27 mouse cellular contexts compared by ENCODE assay signal in the genomic region with DNA sequence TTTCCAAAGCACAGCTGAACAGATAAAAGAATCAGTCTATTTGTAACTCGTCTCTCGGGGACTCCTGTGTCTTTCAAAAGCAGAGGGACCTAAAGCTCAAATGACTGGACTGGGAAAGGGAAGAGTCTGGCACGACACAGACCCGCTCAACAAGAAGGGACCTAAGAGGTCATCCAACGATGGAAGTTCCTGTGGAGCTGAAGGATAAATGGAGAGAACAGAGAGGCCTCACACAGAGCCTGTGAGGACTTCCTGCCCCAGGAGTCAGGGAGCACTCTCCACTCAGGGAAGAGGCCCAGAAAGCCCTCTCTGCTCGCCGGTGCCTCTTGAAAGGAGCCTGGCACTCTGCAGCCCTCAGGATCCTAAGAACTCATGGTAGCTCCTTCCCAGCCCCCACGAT. TPM values are rescaled to one million over a fixed set of nuclear protein-coding genes. Genes with fewer than 3 reads are reported as not detected.
DNase-seq lines count a peak whose midpoint lies in the region.
"Had no signal": no experiment of that assay in that cellular context is flagged by ENCODE, and none has a peak within 500 bp of the region (broad histone marks: within the 10 kb centered on the region; RNA-seq: fewer than 3 reads in every experiment).

No protein-coding gene starts in this region.

- H3K27me3 ChIP-seq in limb, embryonic 10.5 days (ENCODE audit: low read depth, poor library complexity, severe bottlenecking): no peaks in the 10 kb centered on the region
- H3K27me3 ChIP-seq: CH12.LX; embryonic facial prominence, embryonic 12.5 days; forebrain, embryonic 13.5 days; forebrain, embryonic 15.5 days; Patski had no signal

- 49% methylated on average over 8 of the region's 8 CpGs for WGBS in limb, embryonic 10.5 days

- peak; percentile 75 for DNase-seq in heart, adult 11 months
- no peak for DNase-seq in heart, adult 18-20 months
- DNase-seq in kidney, adult 11 months: peak; percentile 0
- no peak for DNase-seq in kidney, adult 9 months
- DNase-seq in limb, embryonic 10.5 days (ENCODE audit: low spot score): peak; percentile 27
- DNase-seq: adrenal gland, adult 8-10 months; adrenal gland, postnatal 14 days; adrenal gland, postnatal 36 days; B cell, adult 2 months; cerebellum, adult 11-12 months; cerebellum, adult 2 months; cerebellum, adult 9-10 months; cerebellum, postnatal 10 days; cerebellum, postnatal 25 days had no signal

- no peaks in the 10 kb centered on the region for H3K9me3 ChIP-seq in limb, embryonic 10.5 days (replicated peaks)
- H3K9me3 ChIP-seq: embryonic facial prominence, embryonic 10.5 days; embryonic facial prominence, embryonic 12.5 days; forebrain, embryonic 13.5 days; forebrain, embryonic 15.5 days; G1E had no signal

- H3K27ac ChIP-seq in limb, embryonic 10.5 days: no peak overlapping the region
- H3K27ac ChIP-seq: embryonic facial prominence, embryonic 10.5 days; embryonic facial prominence, embryonic 12.5 days; forebrain, embryonic 13.5 days; forebrain, embryonic 15.5 days had no signal

- H3K4me3 ChIP-seq in limb, embryonic 10.5 days: no peak overlapping the region
- H3K4me3 ChIP-seq: embryonic facial prominence, embryonic 10.5 days; embryonic facial prominence, embryonic 12.5 days; forebrain, embryonic 13.5 days; forebrain, embryonic 15.5 days had no signal

- H3K36me3 ChIP-seq in limb, embryonic 10.5 days: no peaks in the 10 kb centered on the region
- H3K36me3 ChIP-seq: embryonic facial prominence, embryonic 10.5 days; embryonic facial prominence, embryonic 12.5 days; forebrain, embryonic 15.5 days; G1E had no signal

- peaks cover 8% of the 10 kb centered on the region; the same call in 1 of the 2 replicates for H3K4me1 ChIP-seq in limb, embryonic 10.5 days
- H3K4me1 ChIP-seq: embryonic facial prominence, embryonic 12.5 days had no signal

RNA-seq across cellular contexts. Expression of a gene that starts 4.3 kb away (rescaled TPM):
- total RNA-seq in heart, adult 18-20 months (2021): 10 to 100 TPM; 21.5 to 21.6 TPM
- 66.4 and 78.1 TPM in 2 replicates for polyA plus RNA-seq in limb, embryonic 10.5 days (2016; fragmentation: Nextera tagmentation; extraction: Ambion mirVana)

RNA-seq across cellular contexts. Expression of a gene that starts 4.7 kb away (rescaled TPM):
- not detected for total RNA-seq in heart, adult 18-20 months (2021)
- not detected in 2 replicates for polyA plus RNA-seq in limb, embryonic 10.5 days (2016; fragmentation: Nextera tagmentation; extraction: Ambion mirVana)
- total RNA-seq: adrenal gland, adult 18-20 months; adrenal gland, adult 8-10 months; adrenal gland, postnatal 14 days; adrenal gland, postnatal 36 days; CH12.LX; G1E had no signal
- polyA plus RNA-seq: activated CD4-positive, CD25-positive, alpha-beta regulatory T cell, adult 4 months; CD4-positive, CD25-positive, alpha-beta regulatory T cell, adult 4 months; cerebellum, adult 2 months; cortical plate, adult 2 months; embryonic facial prominence, embryonic 10.5 days; embryonic facial prominence, embryonic 12.5 days; embryonic facial prominence, embryonic 14.5 days; forebrain, embryonic 11.5 days; forebrain, embryonic 13.5 days; forebrain, embryonic 15.5 days; G1E; Patski had no signal

RNA-seq across cellular contexts. Expression of a gene that starts 41.0 kb away (rescaled TPM):
- not detected for total RNA-seq in heart, adult 18-20 months (2021)
- 31.1 and 37.4 TPM in 2 replicates for polyA plus RNA-seq in limb, embryonic 10.5 days (2016; fragmentation: Nextera tagmentation; extraction: Ambion mirVana)
- total RNA-seq: adrenal gland, adult 18-20 months; adrenal gland, adult 8-10 months; adrenal gland, postnatal 14 days; adrenal gland, postnatal 36 days; CH12.LX had no signal
- polyA plus RNA-seq: activated CD4-positive, CD25-positive, alpha-beta regulatory T cell, adult 4 months; CD4-positive, CD25-positive, alpha-beta regulatory T cell, adult 4 months; G1E had no signal

Comparison
In these comparisons a context has a peak if more than half of its experiments do, and no peak if none do; other contexts are left out.
1. DNase-seq: peak in heart, adult 11 months (single experiment), kidney, adult 11 months (single experiment) and limb, embryonic 10.5 days (single experiment); none in heart, adult 18-20 months (0 of 2) and kidney, adult 9 months (single experiment).